Mouse (Mus musculus) left cerebral cortex, adult 2 months (tissue): ENCODE measurements around the gene Sdk1. TPM values are rescaled to one million over a fixed set of nuclear protein-coding genes. Genes with fewer than 3 reads are reported as not detected.

Source experiments
- DNase-seq, 2 experiments: peaks; one replicate each; pipeline ENCODE4 v3.0.0; 2021 to 2022; ENCODE audit warnings: low spot score in 2 of 2, mixed read lengths in 1 of 2; ENCODE audit errors: extremely low spot score in 1 of 2
- H3K27ac ChIP-seq: fragments of 200-600 bp; 2 replicates; pipeline ENCODE4 v1.8.1; 2022
- H3K4me3 ChIP-seq: fragments of 200-600 bp; 2 replicates; pipeline ENCODE4 v1.8.1; 2022
- CTCF ChIP-seq: fragments of 200-600 bp; IDR thresholded peaks from 2 replicates; pipeline ENCODE4 v1.8.1; 2022; ENCODE audit warnings: antibody characterized with exemption, mild to moderate bottlenecking, moderate library complexity
- intact Hi-C: fragments of 180-260 bp; cut with DNase I; formaldehyde crosslinking; loops from one replicate; pipeline ENCODE4 v1.15.1; 2025
- total RNA-seq, 2 experiments: library from RNA; stranded (reverse); gene quantifications; 2 replicates each; pipeline ENCODE4 v1.2.3; 2021

Sdk1 gene
- total RNA-seq, 2 experiments from 2014 or later: 9.4 to 9.9 TPM

DNA sequence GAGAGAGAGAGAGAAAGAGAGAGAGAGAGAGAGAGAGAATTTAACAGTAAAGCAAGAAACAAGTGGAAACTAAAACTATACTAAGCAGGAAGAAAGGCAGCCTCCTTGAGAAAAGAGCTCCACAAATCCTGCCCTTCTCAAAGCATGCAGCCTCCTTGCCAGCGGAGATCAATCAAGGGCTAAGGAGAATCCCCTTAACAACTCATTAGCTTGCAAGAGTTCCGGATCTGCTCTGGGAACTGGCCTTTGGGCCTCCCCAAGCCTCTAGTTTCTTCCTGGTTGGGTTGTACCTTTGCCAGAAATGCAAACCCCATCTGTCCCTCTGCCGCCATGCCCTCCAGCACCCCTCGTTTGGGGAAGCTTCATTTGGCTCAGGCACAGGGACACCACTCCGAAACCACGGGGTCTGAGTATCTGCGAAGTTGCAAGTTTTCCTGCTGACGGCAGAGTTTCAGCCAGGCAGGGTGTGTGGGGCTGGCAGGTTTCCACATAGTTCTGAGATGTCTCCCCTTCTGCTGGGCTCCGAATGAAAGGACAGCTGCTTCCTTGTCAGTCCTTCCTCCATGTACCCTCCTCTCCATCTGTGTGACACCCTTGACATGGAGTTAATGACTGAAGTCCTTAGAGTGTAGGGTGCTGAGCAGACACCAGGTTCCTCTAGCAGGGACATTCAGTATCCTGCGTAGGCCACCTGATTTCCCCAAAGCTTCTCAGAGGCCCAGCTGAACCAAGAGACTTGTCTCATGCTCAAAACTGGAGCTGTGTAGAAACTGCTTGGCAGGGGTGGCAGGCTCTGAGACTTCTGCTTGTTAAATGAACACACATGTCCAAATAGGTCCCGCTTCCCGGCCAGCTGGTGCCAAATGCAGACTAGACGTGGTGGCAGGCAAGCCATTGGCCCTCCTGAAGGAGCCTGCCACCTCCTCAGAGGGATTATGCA, 833.5 kb downstream of the Sdk1 start:
- TF ChIP-seq CTCF: no peak
- intact Hi-C loops: no loop called here
- Histone ChIP-seq H3K27ac (peak overlapping the region; percentile 69), H3K4me3 (no peak overlapping the region)
- DNase-seq: peak; percentile 21 to 32

DNA sequence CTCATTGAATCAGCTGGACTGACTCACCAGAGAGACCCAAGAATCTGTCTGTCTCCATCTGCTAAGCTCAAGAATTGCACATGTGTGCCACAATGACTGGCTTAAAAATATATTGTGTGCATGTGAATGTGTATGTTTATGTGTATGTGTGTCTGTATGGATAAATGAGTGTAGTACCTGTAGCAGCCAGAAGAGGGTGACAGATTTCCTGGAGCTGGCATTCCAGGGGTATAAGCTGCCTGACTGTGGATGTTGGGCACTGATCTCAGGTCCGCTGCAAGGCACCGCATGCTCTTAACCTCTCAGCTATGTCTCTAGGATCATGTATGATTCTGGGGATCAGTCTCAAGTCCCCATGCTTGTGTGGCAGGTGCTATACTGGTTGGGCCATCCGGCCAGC, 839.4 kb downstream of the Sdk1 start:
- no peak for DNase-seq
- no peak; the same call in none of the 2 replicates for TF ChIP-seq CTCF
- intact Hi-C loops: no loop called here
- no peak overlapping the region for H3K27ac ChIP-seq
- H3K4me3 ChIP-seq: no peak overlapping the region

DNA sequence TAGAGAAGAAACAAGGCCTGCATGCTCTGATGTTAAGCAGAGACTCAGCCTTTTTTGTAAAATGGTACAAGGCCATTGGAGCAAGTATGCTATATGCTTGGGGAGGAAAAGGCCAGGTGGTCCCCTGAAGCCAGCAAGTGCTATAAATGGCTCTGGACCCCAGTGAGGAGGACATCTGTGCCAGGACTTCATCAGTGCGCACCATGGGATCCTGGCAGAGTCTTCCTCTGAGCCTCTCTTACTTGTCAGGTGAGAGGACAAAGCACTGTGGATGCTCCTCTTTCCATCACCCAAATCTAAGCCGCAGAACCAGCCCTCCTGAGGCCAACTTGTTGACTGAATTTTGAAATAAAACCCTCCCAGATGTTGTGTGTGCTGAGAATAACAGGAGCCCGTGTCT, 839.8 kb downstream of the Sdk1 start:
- DNase-seq: no peak
- intact Hi-C loops: no loop called here
- TF ChIP-seq CTCF: no peak
- Histone ChIP-seq H3K27ac (no peak overlapping the region), H3K4me3 (no peak overlapping the region)

DNA sequence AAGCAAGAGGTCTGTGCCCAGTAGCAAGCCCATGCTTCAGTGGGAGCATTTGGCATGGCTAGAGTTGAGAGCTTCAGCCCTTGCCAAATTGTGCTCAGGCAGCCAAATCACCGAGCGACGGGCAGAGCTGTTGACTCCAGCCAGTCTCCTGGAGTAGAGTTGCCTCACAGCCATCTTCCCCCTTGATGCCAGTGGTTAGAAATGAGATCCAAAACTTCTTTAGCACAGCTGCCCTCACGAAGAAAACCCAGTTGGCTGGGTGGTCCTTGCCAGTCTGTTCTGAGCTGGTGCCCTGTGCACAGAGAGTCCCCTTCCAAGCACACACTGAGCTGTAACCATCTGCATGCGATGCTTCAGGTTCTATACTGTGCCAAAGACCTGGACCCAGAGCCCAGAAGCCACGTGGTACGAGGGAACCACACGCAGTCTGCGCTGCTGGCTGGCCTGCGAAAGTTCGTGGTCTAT, 855.1 kb downstream of the Sdk1 start:
- DNase-seq: no peak
- intact Hi-C loops: no loop called here
- no peak overlapping the region for H3K27ac ChIP-seq
- TF ChIP-seq CTCF: no peak
- no peak overlapping the region for H3K4me3 ChIP-seq

DNA sequence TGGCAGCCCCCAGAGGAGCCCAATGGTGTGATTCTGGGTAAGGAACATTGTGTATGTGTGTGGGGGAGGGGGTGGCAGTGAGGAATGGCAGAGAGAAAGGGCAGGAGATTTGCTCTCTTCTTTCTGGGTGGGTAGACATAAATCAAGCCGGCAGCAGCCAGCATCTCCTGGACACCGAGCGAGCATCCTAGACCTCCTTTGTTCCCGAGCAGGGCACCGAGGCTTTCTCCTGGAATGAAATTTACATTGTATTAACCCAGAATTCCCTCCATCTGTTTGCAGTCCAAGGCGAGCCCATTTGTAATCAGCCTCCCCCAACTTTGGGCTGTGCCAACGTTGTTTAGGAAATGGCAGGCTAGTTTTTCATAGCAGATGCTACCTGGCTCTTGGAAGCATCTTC, 858.9 kb downstream of the Sdk1 start:
- no peak overlapping the region for H3K27ac ChIP-seq
- intact Hi-C loops: no loop called here
- H3K4me3 ChIP-seq: no peak overlapping the region
- no peak for TF ChIP-seq CTCF
- no peak for DNase-seq

DNA sequence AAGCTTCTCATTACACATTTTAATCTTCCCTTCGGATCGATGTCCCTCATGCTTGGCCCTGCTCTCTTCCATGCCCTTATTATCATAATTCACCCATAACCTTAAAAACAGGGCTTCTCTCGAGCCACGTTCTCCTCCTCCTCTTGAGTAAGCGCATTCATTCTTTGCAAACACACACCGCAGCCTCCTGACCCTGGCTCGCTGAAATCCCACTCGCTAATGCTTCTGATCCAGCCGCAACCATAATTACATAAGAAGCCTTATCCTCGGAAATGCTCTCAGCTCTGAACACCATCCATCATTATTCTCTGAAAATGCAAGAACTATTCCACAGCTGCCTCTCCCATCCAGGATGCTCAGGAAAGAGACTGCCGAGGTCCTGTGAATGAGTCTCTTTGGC, 866.1 kb downstream of the Sdk1 start:
- H3K4me3 ChIP-seq: no peak overlapping the region

DNA sequence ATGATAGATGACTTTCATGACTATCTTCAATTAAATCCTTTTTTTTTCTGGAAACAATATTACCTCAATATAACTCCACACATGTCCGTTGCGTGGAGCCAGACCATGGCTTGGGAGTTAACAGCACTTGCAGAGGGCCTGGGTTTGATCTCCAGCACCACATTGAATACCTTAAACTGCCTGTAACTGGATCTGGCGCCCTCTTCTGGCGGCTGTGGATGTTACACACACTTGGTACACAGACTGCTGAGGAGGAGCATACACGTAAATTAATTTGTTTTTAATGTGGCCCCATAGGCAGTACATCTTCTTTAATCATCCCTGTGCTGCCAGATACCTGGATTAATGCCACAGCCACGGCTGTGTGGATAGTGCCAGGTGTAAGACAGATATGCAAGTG, 870.7 kb downstream of the Sdk1 start:
- intact Hi-C loops: no loop called here
- Histone ChIP-seq H3K4me3 (no peak overlapping the region), H3K27ac (no peak overlapping the region)
- peak; percentile 12 for TF ChIP-seq CTCF
- DNase-seq: no peak

More for the DNA sequence above, 866.1 kb downstream of the Sdk1 start:
- DNase-seq: no peak
- intact Hi-C loops: no loop called here
- no peak for TF ChIP-seq CTCF
- no peak overlapping the region for H3K27ac ChIP-seq

DNA sequence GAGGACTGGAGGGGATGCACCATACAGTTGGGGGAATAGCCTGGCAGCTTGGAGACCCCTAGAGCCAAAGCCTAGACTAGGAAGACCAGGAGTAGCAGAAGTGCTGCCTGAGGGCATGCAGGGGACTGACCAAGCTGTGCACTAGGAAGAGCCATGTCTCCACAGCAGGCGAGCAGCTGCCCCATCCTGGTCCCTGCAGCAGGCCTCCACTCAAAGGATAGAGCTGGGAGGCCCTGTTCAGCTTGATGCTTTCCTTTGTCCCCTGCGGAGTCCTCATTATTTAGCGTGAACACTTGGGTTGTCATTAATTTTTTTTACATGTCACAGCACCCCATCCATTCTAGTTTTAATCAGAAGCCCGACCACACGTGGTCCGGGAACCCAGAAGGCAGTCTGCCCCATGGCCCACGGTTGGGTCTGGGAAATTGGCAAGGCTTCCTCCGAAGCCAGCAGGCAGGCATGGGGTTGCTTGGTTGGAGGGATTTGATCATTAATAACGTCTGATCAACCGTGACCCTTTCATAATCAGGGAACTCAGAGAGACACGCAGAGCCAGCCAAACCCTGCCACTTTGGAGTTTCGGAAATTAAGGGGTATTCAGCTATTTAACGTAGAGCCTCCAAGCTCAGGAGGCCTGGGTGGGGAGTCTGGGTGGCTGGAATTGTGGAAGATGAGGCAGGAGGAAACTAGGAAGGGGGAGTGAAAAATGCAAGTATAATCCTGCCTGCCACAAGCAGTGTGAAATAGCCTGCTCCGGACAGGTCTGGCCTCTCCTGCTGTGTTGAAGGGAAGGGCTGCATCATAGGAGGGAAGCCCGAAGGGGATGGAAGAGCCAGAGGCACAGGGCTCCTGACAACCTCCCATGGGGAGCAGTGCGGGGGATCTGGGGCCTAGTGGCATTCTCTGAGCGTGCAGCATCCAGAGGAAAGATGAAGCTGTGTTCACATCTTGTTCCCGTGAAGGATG, 872.2 kb downstream of the Sdk1 start:
- H3K4me3 ChIP-seq: no peak overlapping the region
- H3K27ac ChIP-seq: no peak overlapping the region
- DNase-seq: no peak
- intact Hi-C loops: no loop called here
- no peak for TF ChIP-seq CTCF

DNA sequence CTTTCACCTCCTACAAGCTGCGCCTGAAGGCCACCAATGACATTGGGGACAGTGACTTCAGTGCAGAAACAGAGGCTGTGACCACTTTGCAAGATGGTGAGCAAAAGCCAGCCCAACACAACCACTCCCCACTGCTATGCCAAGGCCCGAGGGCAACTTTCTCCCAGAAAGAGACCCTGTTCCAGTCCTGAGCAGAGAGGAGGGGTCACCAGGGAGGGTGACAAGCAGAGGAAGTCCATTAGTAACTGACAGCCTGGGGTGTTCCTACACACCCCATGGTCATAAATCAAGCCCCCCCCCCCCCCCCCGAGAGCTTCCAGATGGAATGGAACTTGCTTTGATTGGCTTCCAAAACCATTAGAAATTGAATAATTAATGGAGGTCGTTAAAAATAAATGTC, 886.5 kb downstream of the Sdk1 start:
- TF ChIP-seq CTCF: no peak
- Histone ChIP-seq H3K4me3 (no peak overlapping the region), H3K27ac (no peak overlapping the region)
- intact Hi-C loops: no loop called here
- no peak for DNase-seq

DNA sequence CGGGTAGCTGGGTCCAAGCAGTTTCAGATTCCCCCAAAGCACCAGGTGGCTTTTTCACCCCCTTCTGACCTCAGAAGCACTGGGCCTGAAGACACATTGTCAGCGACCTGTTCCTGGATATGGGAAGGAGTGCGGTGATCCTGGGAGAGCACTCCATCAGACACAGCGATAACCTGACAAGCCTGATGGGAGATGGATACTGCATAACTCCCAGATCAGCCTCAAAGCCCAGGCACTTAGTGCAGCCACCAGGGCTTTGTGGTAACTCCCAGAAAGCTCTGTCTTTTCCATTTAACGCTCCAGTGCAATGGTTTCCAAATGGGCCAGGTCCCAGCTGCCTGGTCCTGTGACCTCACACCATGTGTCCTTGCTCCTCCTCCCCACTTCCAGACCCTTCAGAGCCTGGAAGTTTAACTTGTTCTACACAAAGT, 886.9 kb downstream of the Sdk1 start:
- intact Hi-C loops: no loop called here
- no peak for TF ChIP-seq CTCF
- Histone ChIP-seq H3K27ac (no peak overlapping the region), H3K4me3 (no peak overlapping the region)
- DNase-seq: no peak

DNA sequence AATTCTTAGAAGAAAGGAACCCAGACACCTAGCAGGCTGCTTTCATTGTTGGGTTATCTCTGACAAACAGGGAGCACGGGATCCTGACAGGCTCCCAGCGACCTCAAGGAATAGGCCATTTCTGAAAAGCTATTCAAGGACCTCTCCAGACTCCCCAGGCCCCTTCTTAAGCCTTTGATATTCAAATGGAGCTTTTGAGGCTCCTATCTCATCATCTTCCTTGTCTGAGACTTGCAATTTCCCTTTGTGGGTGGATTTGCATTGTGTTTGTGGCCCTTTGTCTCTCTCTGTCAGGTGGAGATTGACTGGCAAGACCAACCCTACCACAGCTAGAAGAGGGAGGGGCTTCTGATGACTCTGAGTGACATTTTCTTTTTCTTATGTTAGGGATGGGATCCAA, 888.7 kb downstream of the Sdk1 start:
- intact Hi-C loops: no loop called here

DNA sequence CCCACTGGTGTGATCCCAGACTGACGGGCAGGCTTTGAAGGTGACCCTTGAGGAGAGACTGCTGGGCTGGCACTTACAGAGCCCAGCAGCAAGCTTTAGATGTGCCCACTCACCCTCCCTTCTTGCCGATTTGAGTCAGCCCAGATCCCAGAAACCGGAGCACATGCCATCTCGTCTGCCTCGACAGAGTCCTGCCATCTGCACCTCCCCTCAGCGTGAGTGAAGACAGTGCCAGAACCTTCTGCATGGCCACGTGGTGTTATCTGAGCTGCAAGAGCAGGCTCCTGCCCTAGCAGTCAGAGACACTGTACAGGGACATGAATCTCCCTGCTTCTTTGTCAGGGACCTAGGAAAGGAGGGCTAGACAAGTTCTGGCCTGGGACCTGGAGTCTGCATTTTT, 898.7 kb downstream of the Sdk1 start:
- Histone ChIP-seq H3K4me3 (no peak overlapping the region), H3K27ac (no peak overlapping the region)
- intact Hi-C loops: no loop called here

More for the DNA sequence above, 888.7 kb downstream of the Sdk1 start:
- TF ChIP-seq CTCF: no peak
- no peak for DNase-seq
- H3K4me3 ChIP-seq: no peak overlapping the region
- H3K27ac ChIP-seq: no peak overlapping the region

More for the DNA sequence above, 898.7 kb downstream of the Sdk1 start:
- no peak for TF ChIP-seq CTCF
- peak in 1 of 2 experiments; percentile 22 for DNase-seq
